Mouse (Mus musculus): ENCODE measurements around the gene Tdrd12. TPM values are rescaled to one million over a fixed set of nuclear protein-coding genes. Genes with fewer than 3 reads are reported as not detected.
A peak's percentile ranks its signal among the peaks of the same experiment; 100 is the strongest.

Gene Tdrd12
- polyA plus RNA-seq (2011; ENCODE audit: insufficient read length, low read depth, missing spikeins): not detected in 2 replicates

GRCm38 (mm10) chr7:35537562-35537961 lies at the start of gene Tdrd12:
Gene Tdrd12, minus strand, starts transcription at chr7:35537745.
- Histone ChIP-seq H3K4me1 (ENCODE audit: control insufficient read depth, insufficient read depth, low read length) (no peaks in the 10 kb centered on the region), H3K27ac (ENCODE audit: insufficient read depth, low read length) (no peak within 1 kb of the TSS), H3K4me3 (ENCODE audit: insufficient read depth, low read length) (no peak within 1 kb of the TSS)
- TF ChIP-seq POLR2A (IDR thresholded peaks at IDR 0.05; ENCODE audit: low read depth, low read length) (no peak), CTCF (IDR thresholded peaks at IDR 0.05; ENCODE audit: borderline replicate concordance, insufficient read depth, low read length) (peak; percentile 25; the same call in 1 of the 2 replicates)

- peak overlapping the region; percentile 81 for H3K4me3 ChIP-seq (ENCODE audit: insufficient read depth, low read length)
- H3K4me1 ChIP-seq (ENCODE audit: control insufficient read depth, insufficient read depth, low read length): peaks cover 22% of the 10 kb centered on the region
- TF ChIP-seq POLR2A (IDR thresholded peaks at IDR 0.05; ENCODE audit: low read depth, low read length) (no peak), CTCF (IDR thresholded peaks at IDR 0.05; ENCODE audit: borderline replicate concordance, insufficient read depth, low read length) (no peak)
- no peak overlapping the region for H3K27ac ChIP-seq (ENCODE audit: insufficient read depth, low read length)
These were observed 49.4 kb upstream of the Tdrd12 start for GRCm38 (mm10) chr7:35586906-35587445.

- peaks cover 22% of the 10 kb centered on the region for H3K4me1 ChIP-seq (ENCODE audit: control insufficient read depth, insufficient read depth, low read length)
- TF ChIP-seq CTCF (IDR thresholded peaks at IDR 0.05; ENCODE audit: borderline replicate concordance, insufficient read depth, low read length): no peak
- peak; percentile 97 for TF ChIP-seq POLR2A (IDR thresholded peaks at IDR 0.05; ENCODE audit: low read depth, low read length)
- peak within 1 kb of the TSS; percentile 3; the same call in 1 of the 2 replicates for H3K27ac ChIP-seq (ENCODE audit: insufficient read depth, low read length)
- H3K4me3 ChIP-seq (ENCODE audit: insufficient read depth, low read length): peak within 1 kb of the TSS; percentile 81
These were observed 48.7 kb upstream of the Tdrd12 start, which contains the start of gene Ankrd27 for GRCm38 (mm10) chr7:35586055-35586905. Gene Ankrd27, plus strand, starts transcription at chr7:35586244.

- Histone ChIP-seq H3K4me1 (ENCODE audit: control insufficient read depth, insufficient read depth, low read length) (peaks cover 22% of the 10 kb centered on the region), H3K4me3 (ENCODE audit: insufficient read depth, low read length) (peak within 1 kb of the TSS; percentile 81), H3K27ac (ENCODE audit: insufficient read depth, low read length) (peak within 1 kb of the TSS; percentile 3; the same call in 1 of the 2 replicates)
- TF ChIP-seq POLR2A (IDR thresholded peaks at IDR 0.05; ENCODE audit: low read depth, low read length) (no peak; the same call in 1 of the 2 replicates), CTCF (IDR thresholded peaks at IDR 0.05; ENCODE audit: borderline replicate concordance, insufficient read depth, low read length) (no peak)
These were observed 47.9 kb upstream of the Tdrd12 start, which contains the start of gene Rgs9bp for GRCm38 (mm10) chr7:35585191-35586054. Gene Rgs9bp, minus strand, starts transcription at chr7:35585582.

- Histone ChIP-seq H3K27ac (ENCODE audit: insufficient read depth, low read length) (no peak overlapping the region), H3K4me1 (ENCODE audit: control insufficient read depth, insufficient read depth, low read length) (peaks cover 20% of the 10 kb centered on the region; the same call in 1 of the 2 replicates), H3K4me3 (ENCODE audit: insufficient read depth, low read length) (peak overlapping the region; percentile 69)
- TF ChIP-seq POLR2A (IDR thresholded peaks at IDR 0.05; ENCODE audit: low read depth, low read length) (no peak), CTCF (IDR thresholded peaks at IDR 0.05; ENCODE audit: borderline replicate concordance, insufficient read depth, low read length) (no peak)
These were observed 47.2 kb upstream of the Tdrd12 start for GRCm38 (mm10) chr7:35584786-35585190.

- TF ChIP-seq POLR2A (IDR thresholded peaks at IDR 0.05; ENCODE audit: low read depth, low read length) (no peak), CTCF (IDR thresholded peaks at IDR 0.05; ENCODE audit: borderline replicate concordance, insufficient read depth, low read length) (no peak)
- no peak overlapping the region for H3K27ac ChIP-seq (ENCODE audit: insufficient read depth, low read length)
These were observed 46.7 kb upstream of the Tdrd12 start for GRCm38 (mm10) chr7:35584068-35584785.

GRCm38 (mm10) chr7:35583476-35584025 lies 46.0 kb upstream of the Tdrd12 start:
- Histone ChIP-seq H3K4me3 (ENCODE audit: insufficient read depth, low read length) (no peak overlapping the region), H3K4me1 (ENCODE audit: control insufficient read depth, insufficient read depth, low read length) (peaks cover 13% of the 10 kb centered on the region; the same call in 1 of the 2 replicates), H3K27ac (ENCODE audit: insufficient read depth, low read length) (no peak overlapping the region)
- TF ChIP-seq POLR2A (IDR thresholded peaks at IDR 0.05; ENCODE audit: low read depth, low read length) (no peak), CTCF (IDR thresholded peaks at IDR 0.05; ENCODE audit: borderline replicate concordance, insufficient read depth, low read length) (no peak)

More at GRCm38 (mm10) chr7:35584068-35584785, 46.7 kb upstream of the Tdrd12 start:
- Histone ChIP-seq H3K4me3 (ENCODE audit: insufficient read depth, low read length) (peak overlapping the region; percentile 69), H3K4me1 (ENCODE audit: control insufficient read depth, insufficient read depth, low read length) (peaks cover 18% of the 10 kb centered on the region; the same call in 1 of the 2 replicates)

GRCm38 (mm10) chr7:35582719-35583118 lies 45.2 kb upstream of the Tdrd12 start:
- no peak for TF ChIP-seq CTCF (IDR thresholded peaks at IDR 0.05; ENCODE audit: borderline replicate concordance, insufficient read depth, low read length)
- TF ChIP-seq POLR2A (IDR thresholded peaks at IDR 0.05; ENCODE audit: low read depth, low read length): no peak
- no peak overlapping the region for H3K27ac ChIP-seq (ENCODE audit: insufficient read depth, low read length)
- H3K4me1 ChIP-seq (ENCODE audit: control insufficient read depth, insufficient read depth, low read length): peaks cover 13% of the 10 kb centered on the region; the same call in 1 of the 2 replicates
- H3K4me3 ChIP-seq (ENCODE audit: insufficient read depth, low read length): no peak overlapping the region
